Mouse (Mus musculus) heart, postnatal 14 days (tissue): Measurements from ENCODE around the gene Klhl20. TPM values are rescaled to one million over a fixed set of nuclear protein-coding genes. Genes with fewer than 3 reads are reported as not detected.
"Not testable (repeated sequence)": the region's sequence is repeated elsewhere in the genome, so short reads cannot be mapped to it uniquely, and the experiment has no call there.

Source experiments
- DNase-seq, 2 experiments: peaks; one replicate each; pipeline ENCODE4 v3.0.0; 2021 to 2022
- intact Hi-C: fragments of 180-260 bp; cut with DNase I; formaldehyde crosslinking; loops from one replicate; pipeline ENCODE4 v1.15.1; 2025
- long read RNA-seq, 2 experiments: library from polyadenylated mRNA; stranded (forward); transcript quantifications; one replicate each; pipeline ENCODE4 v2.0.0; 2021
- total RNA-seq, 2 experiments: library from RNA; stranded (reverse); gene quantifications; 2 replicates each; pipeline ENCODE4 v1.2.3; 2021

Gene Klhl20
- 10 to 100 TPM; 11.4 to 12.4 TPM for total RNA-seq
- long read RNA-seq, experiment 1, full-length matches to known transcripts = 5 of 6 reads
- long read RNA-seq, experiment 1, partial matches to known transcripts = 0 of 6 reads
- long read RNA-seq, experiment 1, other reads (novel, unspliced or antisense) = 1 of 6 reads
- long read RNA-seq, experiment 2, full-length matches to known transcripts = 8 of 9 reads
- long read RNA-seq, experiment 2, partial matches to known transcripts = 0 of 9 reads
- long read RNA-seq, experiment 2, other reads (novel, unspliced or antisense) = 1 of 9 reads

GRCm38 (mm10) chr1:161130726-161131664 lies at the start of gene Klhl20:
Gene Klhl20 (minus strand): TSS chr1:161131511.
- intact Hi-C loops = loop anchor here (5.0 to 10.0 kb wide), 3 partner anchors 59 to 124 kb away; partner anchors contain the start of genes Cenpl, Dars2 and Prdx6

DNA sequence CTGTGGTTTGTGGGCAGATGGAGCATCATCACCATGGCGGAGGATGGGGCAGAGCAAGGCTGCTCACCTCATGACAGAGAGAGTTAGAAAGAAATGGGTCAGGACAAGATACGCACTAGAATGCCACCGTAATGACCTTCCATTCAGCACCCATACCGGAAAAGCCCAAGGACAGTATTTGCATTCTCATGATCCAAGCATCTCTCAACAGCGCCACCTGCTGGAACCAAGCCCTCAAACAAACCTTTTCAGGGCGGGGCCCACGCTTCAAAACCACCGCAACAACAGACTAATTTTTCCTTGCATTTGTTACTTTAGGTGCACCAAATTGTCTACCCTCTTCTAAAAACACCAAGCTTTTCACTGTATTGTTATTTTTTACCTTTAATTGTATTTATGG lies 49.4 kb upstream of the Klhl20 start:
- DNase-seq = peak; percentile 37 to 58
- intact Hi-C loops = no loop called here

More at GRCm38 (mm10) chr1:161130726-161131664, at the start of gene Klhl20:
- peak; percentile 93 to 96 for DNase-seq

- intact Hi-C loops = no loop called here
- peak; percentile 68 to 73 for DNase-seq
Measured at GRCm38 (mm10) chr1:161170651-161171050, 39.3 kb upstream of the Klhl20 start.

DNA sequence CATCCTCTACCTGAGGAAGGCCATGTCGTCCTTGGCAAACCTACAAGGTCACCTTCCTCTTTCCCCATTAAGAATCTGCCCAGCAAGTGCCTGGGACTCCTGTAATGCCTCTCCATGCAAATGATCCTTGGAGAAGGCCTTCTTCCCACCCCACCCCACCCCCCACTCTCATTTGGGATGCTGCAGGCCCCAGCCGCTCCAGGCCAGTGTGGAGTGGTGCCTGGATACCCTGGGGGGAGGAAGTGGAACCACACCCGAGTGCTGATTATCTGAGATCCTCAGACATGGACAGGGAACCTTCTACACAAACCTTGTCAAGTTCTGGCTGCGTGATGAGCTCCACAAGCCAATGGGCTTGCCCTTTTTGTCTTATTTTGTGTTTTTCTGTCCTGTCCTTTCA lies 29.0 kb upstream of the Klhl20 start:
- intact Hi-C loops = no loop called here
- no peak for DNase-seq

GRCm38 (mm10) chr1:161159214-161159613 lies 27.9 kb upstream of the Klhl20 start, which contains the start of gene Tex50:
Gene Tex50 (minus strand): TSS chr1:161159314.
- intact Hi-C loops = no loop called here

DNA sequence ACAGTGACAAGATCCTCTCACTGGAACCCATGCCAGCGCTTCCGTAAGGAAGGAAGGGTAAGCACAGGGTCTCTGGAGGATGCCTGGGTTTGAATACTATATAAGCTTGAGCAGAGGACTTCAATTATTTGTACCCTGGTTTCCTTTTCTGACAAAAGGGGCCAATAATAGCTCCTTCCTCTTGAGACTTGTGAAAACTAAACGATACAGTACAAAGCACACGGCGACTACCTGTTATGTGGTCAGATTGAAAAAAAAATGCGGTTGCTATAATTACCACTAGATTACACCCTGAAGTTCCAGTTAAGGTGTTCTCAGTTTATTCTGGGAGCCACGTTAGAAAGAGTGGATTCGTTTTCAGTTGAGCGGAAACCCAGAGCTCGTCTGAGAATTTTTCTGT lies 25.2 kb upstream of the Klhl20 start:
- intact Hi-C loops = no loop called here
- no peak for DNase-seq

More at GRCm38 (mm10) chr1:161159214-161159613, 27.9 kb upstream of the Klhl20 start, which contains the start of gene Tex50:
- no peak for DNase-seq

DNA sequence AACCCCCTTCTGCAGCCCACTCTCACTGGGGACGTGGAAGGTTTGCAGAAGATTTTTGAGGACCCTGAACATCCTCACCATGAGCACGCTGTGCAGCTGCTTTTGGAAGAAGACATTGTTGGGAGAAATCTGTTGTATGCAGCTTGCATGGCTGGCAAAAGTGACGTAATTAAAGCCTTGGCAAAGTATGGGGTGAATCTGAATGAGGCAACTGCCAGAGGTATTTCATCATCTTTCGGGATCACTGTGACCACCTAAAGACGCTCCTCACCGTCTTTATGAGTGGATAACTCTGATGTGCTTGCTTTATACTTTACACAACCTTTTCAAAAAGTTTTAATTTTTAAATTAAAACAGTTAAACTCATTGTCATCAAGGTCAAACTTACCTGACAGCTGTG lies 19.8 kb upstream of the Klhl20 start:
- intact Hi-C loops = no loop called here
- no peak for DNase-seq

DNA sequence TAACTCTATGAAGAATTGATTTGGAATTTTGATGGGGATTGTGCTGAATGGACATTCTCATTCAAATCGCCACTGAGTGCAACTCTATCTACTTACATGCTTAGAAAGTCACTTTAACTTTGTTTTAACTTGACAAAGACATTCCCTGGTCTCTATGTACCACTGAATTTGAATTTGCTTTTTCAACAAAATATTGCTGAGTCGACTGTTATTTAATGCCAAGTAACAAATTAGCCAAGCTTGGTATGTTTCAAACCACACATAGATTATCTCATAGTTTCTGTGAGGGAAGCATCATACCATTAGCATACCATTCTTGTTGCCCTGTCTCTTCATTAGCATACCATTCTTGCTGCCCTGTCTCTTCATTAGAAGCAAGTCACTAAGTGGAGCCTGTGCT lies 16.6 kb upstream of the Klhl20 start:
- intact Hi-C loops = no loop called here
- no peak for DNase-seq

DNA sequence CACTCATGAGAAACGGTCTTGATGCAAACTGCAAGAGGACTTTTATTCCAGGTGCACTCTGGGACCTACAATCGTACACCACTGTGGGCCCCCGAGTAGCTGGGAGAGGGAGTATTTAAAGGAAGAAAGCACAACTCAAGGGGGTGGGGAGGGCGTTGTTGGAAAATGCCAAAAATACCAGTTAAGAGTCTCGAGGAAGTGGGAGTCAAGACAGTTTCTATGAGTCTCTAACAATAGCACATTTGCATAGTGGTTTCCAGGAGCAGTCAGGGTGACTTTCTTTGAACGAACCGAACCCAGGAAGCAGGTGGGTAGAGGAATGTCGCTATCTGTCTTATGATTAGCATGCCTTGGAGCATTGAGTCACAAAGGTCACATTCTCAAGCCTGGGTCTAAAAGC lies 14.3 kb upstream of the Klhl20 start:
- DNase-seq, intact Hi-C loops: not testable (repeated sequence)

GRCm38 (mm10) chr1:161143216-161143615 lies 11.9 kb upstream of the Klhl20 start:
- intact Hi-C loops = no loop called here
- DNase-seq = no peak

DNA sequence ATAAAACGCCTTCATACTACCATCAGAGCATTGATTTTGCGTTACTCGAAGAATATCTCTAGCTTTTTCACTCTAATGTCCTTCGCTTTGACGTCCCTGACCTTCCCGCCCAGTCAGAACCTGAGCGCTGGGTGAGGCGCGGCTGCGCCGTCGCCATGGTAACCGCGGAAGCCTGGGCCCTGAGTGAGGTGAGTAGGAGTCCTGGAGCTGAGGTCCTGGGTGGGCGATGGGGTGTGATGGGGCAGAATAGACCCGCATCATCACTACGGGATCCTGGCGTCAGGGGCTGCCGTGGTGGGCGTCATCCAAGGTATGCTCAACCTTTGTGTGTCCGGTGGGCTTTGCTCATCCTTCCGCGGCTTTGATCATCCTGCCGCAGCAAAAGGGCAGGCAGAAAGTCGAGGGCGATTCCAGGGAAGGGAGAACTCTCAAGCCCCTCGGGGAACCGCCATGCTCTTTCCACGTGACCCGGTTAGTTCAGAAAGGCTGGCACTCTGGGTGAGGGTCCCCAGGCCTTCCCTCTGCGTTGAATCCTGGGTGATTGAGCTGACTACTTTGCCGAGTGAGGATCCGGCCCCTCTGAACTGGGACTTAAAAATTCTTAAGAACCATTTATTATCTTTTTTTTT lies 11.3 kb upstream of the Klhl20 start, which contains the start of gene Ankrd45:
Ankrd45 (plus strand) TSS at position 161 of the 629 bp plus-strand sequence.
- intact Hi-C loops = no loop called here
- DNase-seq = peak; percentile 27 to 46

GRCm38 (mm10) chr1:161140026-161140762 lies 8.9 kb upstream of the Klhl20 start:
- intact Hi-C loops = no loop called here
- no peak for DNase-seq

DNA sequence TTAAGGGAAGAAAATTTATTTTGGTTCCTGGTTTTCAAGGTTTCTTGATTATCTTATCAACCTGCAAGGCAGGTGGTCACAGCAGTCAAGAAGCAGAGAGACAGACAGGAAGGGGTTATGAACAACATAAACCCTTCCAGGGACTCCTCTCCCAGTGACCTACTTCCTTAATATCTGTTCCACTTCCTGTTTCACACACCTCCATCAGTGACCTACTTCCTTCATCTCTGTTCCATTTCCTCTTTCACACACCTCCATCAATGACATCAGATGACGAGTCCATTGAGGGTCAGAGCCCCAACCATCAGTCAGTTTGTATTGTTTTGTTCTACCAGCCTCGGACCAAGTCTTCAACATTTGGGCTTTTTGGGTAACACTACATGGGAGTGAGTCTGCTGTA lies 8.2 kb upstream of the Klhl20 start:
- intact Hi-C loops = loop anchor here (10.0 kb wide), 1 partner anchor 115 kb away; the partner anchor contains the start of gene Prdx6
- DNase-seq = no peak

GRCm38 (mm10) chr1:161126461-161126860 lies 4.8 kb downstream of the Klhl20 start:
- no peak for DNase-seq
- intact Hi-C loops = no loop called here

DNA sequence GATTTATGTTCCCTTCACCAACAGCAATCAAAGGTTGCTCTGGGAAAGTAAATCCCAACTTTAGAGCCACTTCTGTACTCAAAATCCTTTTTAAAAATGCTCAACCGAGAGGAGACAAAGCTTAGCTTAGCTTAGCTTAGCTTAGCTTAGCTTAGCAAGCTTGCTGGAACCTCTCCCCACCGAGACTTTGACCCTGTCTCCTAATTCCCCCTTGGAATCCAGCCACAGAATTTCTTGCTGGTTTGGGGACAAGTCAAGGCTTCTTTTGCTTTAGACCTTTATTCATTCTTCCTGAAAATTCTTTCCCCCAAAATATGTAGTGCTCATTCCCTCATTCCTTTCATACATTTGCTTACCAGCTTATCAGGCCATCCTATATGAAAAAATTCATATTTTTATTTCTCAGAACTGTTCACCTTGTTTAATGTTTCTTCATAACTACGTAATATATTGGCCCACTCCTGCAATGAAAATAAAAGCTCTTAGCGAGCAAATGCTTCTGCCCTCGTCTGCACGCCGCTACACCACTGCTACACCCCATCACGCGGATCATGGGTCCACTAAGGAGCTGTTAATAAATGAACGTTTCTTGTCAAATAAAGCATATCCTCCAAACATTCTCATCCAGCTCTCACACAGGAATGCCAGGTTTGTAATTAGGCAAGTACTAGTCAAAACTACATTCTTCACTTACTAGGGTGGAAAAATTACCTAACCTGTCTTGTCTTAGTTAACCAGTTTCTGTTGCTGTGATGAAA lies 8.5 kb downstream of the Klhl20 start:
- no peak for DNase-seq
- intact Hi-C loops = no loop called here

GRCm38 (mm10) chr1:161114591-161114990 lies 16.7 kb downstream of the Klhl20 start:
- intact Hi-C loops = no loop called here
- no peak for DNase-seq

GRCm38 (mm10) chr1:161109216-161109615 lies 22.1 kb downstream of the Klhl20 start:
- DNase-seq = no peak
- intact Hi-C loops = no loop called here

DNA sequence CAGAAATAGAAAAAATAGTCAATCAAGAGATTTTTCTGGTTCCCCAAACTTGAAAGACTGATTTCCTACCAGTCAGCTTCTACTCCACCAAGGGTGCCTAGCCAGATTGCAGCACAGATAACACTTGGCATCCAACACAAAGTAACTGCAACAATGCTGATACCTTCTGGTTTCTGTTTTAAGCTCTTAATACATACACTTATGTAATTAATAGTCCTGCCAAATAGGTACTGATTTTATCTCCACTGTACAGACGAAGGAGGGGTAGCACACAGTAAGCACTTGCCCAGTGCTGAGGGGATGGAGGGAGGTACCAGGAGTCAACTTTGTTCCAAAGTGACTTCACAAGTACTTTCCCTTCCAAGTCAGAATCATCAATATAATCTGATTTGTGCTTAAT lies 27.5 kb downstream of the Klhl20 start:
- intact Hi-C loops = no loop called here
- DNase-seq = no peak

DNA sequence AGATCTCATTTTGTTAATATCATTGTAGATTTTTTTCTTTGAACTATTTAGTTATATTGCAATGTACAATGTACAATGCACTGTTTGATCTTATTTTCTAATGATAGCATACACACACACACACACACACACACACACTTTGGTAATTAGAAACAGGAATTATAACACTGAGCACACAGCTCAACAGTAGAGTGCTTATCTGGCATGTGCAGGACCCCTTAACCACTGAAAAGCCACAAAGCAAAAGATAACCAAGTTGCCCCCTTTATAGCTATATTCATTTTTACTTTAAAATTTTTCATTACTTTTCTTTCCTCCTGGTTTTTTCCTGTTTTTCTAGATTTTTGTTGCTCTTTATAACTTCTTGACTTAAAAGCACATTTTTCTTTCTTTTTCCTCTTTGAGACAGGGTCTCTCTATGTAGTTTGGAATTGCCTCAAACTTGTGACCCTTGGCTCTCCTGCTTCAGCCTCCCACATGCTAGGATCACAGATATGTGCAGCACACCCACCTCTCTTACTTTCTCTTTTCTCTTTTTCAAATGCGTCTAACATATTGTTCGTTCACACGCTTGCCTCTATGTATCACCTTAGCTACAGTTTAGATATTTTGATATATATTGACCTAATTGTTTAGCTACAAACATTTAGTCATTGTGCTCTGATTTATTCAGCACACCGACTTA lies 31.4 kb downstream of the Klhl20 start:
- intact Hi-C loops = no loop called here
- DNase-seq = no peak
